Mouse (Mus musculus) ovary, postnatal 14 days (tissue): ENCODE results near the gene Cbln1.

Experiments used
- DNase-seq: peaks from one replicate; pipeline ENCODE4 v3.0.0; 2022; ENCODE audit warnings: low spot score

Cbln1 gene

GRCm38 (mm10) chr8:87472271-87473236 is at the start of gene Cbln1:
TSS of gene Cbln1 (minus strand) at chr8:87472609.
- peak; percentile 76 for DNase-seq

GRCm38 (mm10) chr8:87517132-87517531 is 44.7 kb upstream of the Cbln1 start:
- no peak for DNase-seq

DNA sequence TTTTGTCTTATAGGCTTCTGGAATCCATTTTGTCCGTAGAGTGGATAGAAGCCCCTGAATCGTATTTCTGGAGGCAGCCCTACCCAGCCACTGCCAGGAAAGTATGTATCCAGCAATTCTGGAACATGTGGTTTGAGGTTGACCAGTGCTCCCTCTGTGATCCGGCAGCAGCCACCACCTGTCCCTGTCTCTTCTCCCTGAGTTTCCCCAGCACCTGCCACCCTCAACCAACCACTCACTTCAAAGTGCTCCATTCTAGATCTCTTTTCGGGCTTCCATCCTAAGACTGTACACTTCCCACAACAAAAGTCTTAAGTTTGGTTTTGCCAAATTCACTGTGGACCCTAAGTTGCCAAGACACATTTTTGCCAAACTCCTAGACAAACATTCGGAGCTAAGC is 41.4 kb upstream of the Cbln1 start:
- no peak for DNase-seq

DNA sequence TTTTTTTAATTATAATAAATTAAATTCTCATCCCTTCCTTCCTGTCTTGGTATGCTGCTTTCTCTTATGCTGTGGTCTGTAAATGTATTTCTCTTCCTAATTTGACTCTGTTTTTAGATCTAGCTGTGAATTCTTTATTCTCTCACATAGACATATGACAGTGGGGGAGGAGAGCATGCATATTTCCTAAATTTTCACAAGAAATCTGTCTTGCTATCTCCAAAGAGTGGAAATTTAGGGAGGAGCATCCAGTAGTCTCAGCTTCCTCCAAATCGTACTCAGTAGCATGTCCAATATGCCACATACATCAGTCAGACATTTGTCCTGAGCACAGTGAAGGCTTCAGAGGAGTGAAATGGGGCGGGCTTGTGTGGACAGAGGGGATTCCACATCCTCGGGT is 40.9 kb upstream of the Cbln1 start:
- DNase-seq = no peak

GRCm38 (mm10) chr8:87512636-87513035 is 40.2 kb upstream of the Cbln1 start:
- DNase-seq = no peak

DNA sequence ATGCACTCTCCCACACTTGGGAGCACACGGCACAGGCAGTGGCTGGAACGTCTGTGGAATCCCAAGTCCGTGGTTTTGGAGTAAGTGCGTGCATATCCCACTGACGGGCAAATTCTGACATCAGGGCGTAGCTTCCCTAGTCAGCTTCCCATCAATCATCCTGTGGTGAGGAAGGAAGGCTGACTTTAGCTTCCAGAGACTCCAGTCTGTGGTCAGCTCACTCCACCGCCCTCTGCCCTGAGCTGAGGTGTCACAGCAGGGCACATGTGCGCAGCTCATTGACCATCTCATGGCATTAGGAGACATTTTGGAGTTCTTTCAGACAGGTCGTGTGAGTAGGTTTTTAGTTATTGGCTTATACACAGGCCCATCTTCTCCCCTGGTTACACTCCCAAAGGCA is 34.6 kb upstream of the Cbln1 start:
- DNase-seq = no peak

DNA sequence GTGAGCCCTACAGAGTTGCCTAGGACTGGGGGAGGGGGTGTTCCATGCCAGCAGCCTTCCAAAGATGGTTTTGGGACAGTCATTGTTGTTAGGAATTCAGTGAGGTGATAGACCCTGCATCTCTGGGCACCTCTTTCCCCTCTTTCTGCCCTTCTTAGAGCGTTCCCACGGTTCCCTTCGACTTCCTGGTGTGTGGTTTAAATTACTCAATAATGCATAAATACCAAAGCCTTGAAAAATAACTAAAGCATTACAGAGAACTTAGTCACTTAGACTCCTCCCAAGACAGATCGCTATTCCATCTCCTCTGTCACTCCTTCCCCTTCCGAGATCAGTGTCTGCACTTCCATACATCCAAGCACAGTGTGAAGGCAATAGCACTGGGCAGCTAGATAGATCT is 32.0 kb upstream of the Cbln1 start:
- DNase-seq = no peak

DNA sequence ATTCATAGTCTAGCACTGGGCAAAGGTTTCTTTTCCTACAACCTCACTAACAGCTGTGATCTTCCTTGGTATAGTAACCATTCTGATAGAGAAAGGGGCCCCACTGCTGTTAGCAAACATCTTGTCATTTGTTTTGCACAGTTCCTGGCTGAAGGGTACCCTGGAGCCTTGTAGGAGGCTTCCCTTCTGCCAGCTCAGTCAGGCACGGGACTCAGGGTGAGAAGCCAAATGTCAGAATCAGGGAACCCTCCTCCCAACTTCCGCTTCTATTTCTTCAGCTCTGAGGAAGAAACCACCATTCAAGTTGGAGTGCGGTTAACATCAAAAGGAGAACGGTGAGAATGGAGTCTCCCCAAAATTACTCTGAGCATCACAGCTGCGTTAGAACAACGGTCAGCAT is 30.3 kb upstream of the Cbln1 start:
- no peak for DNase-seq

- DNase-seq = no peak
Measured at GRCm38 (mm10) chr8:87497641-87498040, 25.2 kb upstream of the Cbln1 start.

DNA sequence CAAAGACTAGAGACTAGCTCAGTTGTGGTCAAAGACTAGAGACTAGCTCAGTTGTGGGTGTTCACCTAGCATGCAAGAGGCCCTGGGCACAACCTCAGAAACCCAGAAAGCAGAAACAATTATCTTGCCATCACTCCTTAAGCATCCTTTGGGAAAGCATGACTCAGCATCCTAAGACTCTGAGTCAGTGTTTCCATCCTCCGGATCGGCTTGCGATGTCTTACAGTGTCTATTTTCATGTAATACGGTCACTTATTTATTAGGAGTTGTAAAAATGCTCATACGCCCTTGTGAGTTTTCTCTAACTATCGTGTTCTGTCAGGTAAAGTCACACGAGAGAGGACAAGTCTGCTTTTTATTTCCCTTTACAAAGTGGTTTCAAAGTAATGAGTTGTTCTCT is 24.1 kb upstream of the Cbln1 start:
- DNase-seq = no peak

DNA sequence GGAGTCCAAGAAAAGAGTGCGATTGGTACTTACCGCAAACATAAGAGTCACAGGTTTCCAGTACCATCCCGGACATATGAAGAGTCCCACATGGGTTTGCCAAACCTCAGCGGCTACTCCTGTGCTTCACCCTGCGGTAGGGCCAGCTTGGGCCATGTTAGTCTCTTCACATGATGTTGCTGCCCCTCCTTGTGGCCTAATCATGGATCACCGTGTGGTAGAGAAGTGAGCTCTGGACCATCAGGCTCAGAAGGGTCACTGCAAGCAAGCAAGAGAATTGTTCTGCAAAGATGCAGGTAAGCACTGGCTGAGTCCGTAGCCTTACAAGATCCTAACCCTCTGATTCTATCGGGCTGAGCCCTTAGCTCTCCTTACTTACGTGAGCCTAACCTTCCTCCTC is 22.5 kb upstream of the Cbln1 start:
- DNase-seq = no peak

- DNase-seq = no peak
Measured at GRCm38 (mm10) chr8:87489841-87490415, 17.5 kb upstream of the Cbln1 start.

GRCm38 (mm10) chr8:87481396-87481795 is 9.0 kb upstream of the Cbln1 start:
- no peak for DNase-seq

GRCm38 (mm10) chr8:87478221-87478620 is 5.8 kb upstream of the Cbln1 start:
- no peak for DNase-seq

GRCm38 (mm10) chr8:87477102-87477645 is 4.8 kb upstream of the Cbln1 start:
- DNase-seq = no peak

GRCm38 (mm10) chr8:87475551-87475950 is 3.1 kb upstream of the Cbln1 start:
- no peak for DNase-seq

- DNase-seq = no peak
Measured at GRCm38 (mm10) chr8:87474379-87474778, 2.0 kb upstream of the Cbln1 start.

GRCm38 (mm10) chr8:87473940-87474339 is 1.5 kb upstream of the Cbln1 start:
- DNase-seq = no peak

GRCm38 (mm10) chr8:87473314-87473713 is 905 bp upstream of the Cbln1 start:
- DNase-seq = no peak

- no peak for DNase-seq
Measured at GRCm38 (mm10) chr8:87471603-87472270, 672 bp downstream of the Cbln1 start.

GRCm38 (mm10) chr8:87470834-87471602 is 1.4 kb downstream of the Cbln1 start:
- DNase-seq = no peak
